Mouse (Mus musculus) heart, postnatal 10 days (tissue): Measurements from ENCODE around the gene Srxn1. TPM values are rescaled to one million over a fixed set of nuclear protein-coding genes. Genes with fewer than 3 reads are reported as not detected.
A peak's percentile ranks its signal among the peaks of the same experiment; 100 is the strongest.
"Not testable (repeated sequence)": the region's sequence is repeated elsewhere in the genome, so short reads cannot be mapped to it uniquely, and the experiment has no call there.

Source experiments
- DNase-seq, 2 experiments: peaks; one replicate each; pipeline ENCODE4 v3.0.0; 2021
- intact Hi-C: fragments of 180-260 bp; cut with DNase I; formaldehyde crosslinking; loops from one replicate; pipeline ENCODE4 v1.15.1; 2025
- total RNA-seq, 2 experiments: library from RNA; stranded (reverse); gene quantifications; 2 replicates each; pipeline ENCODE4 v1.2.3; 2021

Srxn1 gene
- 10 to 100 TPM; 11.3 to 12.1 TPM for total RNA-seq

DNA sequence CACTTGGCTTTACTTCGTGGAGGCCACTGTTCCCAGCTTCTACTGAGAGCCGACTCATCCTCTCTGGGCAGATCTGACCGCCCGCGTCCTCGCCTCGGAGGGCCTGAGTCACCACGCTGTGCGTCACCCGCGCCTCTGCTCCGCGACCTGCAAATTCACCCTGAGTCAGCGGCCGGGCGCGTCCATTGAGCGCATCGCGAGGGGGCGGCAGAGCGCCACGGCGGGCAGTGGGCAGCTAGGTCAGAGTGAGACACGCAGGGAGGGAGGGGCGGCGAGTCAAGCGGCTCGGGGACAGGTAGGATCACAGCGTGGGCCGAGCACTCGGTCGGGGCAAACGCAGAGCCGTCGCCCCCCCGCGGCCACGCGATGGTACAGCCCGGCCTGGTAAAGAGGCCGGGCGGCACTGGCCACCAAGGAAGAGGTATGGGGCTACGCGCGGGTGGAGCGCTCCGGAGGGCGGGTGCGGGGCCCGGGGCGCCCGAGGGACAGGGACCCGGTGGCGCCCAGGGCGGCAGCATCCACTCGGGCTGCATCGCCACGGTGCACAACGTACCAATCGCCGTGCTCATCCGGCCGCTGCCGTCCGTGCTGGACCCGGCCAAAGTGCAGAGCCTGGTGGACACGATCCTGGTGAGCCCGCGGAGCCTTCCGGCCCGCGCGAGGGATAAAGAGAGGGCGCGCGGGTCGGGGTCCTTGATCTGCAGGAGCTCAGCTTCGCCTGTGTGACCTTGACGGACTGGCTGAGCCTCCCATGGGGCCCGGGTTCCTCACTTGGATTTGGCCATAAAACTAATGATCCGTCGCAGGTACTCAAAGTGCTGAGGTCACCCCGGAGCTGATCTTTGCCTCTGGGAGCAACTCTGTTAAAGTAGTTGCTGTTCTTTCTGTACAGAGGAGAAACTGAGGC, at the start of gene Srxn1:
Srxn1 (plus strand) TSS at position 199 of the 907 bp plus-strand sequence.
- intact Hi-C loops = loop anchor here (2.0 to 10.0 kb wide), 2 partner anchors 77 to 161 kb away; no protein-coding TSS in a partner anchor
- DNase-seq = peak; percentile 91 to 92

DNA sequence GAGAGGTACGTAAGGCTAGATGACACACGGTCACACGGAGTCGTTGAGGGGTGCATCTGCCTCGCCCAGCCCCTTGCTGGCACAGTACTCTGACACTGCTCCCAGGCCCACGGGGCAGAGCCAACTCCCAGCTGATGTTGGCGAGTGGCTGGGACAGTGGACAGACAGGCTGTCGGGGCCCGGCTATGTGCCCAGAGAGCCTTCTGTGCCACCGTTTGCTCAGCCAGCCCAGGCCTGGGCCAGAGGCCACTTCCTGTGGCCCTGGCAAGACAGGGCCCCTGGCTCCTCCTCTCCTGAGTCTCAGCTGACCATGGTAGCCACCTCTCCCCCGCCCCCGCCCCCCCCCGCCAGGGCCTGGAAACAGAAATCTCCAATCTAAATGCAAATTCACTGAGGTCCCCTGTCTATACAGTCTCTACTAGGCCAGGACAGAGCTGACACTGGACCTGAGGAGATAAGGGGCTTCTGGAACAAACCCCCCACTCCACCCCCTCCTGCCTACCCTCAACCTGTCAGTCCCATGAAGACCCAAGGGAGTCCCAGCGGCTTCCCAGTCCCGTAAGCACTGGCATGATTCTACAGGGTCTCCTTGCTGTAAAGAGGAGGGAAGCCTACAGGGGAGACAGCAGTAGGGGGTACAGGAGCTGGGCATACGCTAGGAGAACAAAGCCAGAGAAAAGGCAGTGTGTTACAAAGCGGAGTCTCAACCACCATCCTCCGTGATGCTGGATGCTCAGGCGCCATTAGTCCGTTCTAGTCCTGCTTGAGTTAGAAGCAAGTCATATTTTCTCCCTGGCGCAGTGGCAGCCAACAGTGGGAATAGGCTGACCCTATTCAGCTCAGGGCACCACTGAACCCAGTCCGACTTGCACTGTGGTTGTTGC, 48.7 kb upstream of the Srxn1 start:
- intact Hi-C loops = no loop called here
- no peak for DNase-seq

DNA sequence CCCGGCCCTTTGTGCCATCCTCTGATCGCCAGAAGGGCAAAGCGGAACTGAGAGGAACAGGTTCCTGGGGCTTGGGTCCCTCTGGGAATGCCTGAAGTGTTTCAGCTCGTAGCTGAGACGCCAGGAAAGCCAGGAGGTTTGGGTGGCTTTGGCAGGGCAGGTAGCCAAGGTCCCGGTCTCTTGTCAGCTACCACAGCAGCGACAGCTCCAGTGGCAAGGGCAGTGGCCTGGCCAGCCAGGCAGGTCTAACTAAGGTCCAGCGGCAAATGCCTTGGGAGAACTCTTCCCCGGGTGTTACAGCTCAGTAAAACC, 48.1 kb upstream of the Srxn1 start:
- intact Hi-C loops = no loop called here
- no peak for DNase-seq

DNA sequence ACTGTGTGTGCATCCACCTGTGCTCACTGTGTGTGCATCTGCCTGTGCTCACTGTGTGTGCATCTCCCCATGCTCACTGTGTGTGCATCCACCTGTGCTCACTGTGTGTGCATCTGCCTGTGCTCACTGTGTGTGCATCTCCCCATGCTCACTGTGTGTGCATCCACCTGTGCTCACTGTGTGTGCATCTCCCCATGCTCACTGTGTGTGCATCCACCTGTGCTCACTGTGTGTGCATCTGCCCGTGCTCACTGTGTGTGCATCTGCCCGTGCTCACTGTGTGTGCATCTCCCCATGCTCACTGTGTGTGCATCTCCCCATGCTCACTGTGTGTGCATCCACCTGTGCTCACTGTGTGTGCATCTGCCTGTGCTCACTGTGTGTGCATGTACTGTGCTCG, 42.5 kb upstream of the Srxn1 start:
- DNase-seq, intact Hi-C loops: not testable (repeated sequence)

- no peak for DNase-seq
- intact Hi-C loops = no loop called here
These were observed 36.5 kb upstream of the Srxn1 start for GRCm38 (mm10) chr2:152068660-152069433.

GRCm38 (mm10) chr2:152069434-152069786, 35.9 kb upstream of the Srxn1 start:
- intact Hi-C loops = no loop called here
- DNase-seq = no peak

DNA sequence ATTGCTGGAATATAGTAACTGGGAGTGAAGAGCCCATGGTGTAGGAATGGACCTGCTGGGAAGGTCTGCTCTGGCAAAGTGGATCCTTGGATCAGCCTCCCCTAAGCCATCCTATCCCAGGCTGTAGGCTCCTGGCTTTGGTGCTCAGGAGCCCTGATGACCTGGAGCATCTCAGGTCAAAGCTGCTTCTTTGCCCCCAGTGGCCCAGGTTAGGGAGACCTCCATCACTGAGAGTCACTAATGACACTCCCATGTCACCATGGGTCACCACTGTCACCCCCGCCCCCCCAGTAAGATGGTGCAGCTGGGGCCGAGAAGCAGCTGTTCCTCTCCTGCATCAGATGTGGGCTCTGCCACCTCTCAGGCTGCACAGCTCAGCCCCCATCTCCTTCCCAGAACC, 35.4 kb upstream of the Srxn1 start:
- DNase-seq = no peak
- intact Hi-C loops = no loop called here

DNA sequence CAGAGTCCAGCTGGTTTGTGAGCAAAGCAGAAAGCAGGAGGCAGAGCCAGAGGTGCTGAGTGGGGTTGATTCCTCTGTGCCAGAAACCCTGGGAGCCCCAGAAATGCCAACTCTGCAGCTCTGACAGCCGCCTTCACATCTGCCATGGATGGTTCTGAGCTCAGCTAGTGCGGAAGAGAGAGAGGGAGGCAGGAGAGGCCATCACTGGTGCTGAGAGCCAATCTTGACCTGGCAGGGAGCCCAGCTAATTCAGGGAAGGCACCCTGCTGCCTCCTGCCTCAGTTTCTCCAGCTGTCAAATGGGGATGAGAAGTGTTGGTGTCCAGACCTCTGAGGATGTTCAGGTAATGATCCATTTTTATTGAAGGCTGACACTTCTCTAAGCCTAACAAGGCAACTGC, 30.8 kb upstream of the Srxn1 start:
- intact Hi-C loops = no loop called here
- DNase-seq = no peak

DNA sequence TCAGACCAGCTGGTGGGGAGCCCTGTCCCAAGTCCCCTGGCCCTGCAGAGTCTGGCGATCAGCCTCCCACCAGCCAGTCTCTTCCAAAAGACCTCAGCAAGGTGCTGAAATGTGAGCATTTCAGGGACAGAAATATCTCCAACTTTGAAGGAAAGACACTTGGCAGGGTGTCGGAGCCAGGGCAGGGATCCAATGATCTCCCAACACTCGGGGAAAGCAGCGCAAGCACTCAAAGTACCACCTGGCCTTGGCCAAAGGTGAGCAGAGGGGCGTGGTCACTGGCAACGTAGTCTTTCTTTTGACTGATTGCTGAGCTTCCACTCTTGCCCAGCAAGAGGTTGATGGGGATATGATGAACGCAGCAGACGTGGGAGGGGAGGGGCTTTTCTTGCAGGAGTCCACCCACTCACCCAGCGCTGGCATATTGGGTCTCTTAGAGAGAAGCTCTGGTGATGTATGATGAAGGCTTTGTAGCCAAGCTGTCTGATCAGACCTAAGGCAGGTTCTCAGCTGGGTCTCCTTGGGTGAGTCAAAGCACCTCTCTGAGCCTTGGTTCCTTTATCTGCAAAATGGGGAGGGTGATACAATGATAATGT, 29.9 kb upstream of the Srxn1 start:
- DNase-seq = no peak
- intact Hi-C loops = no loop called here

DNA sequence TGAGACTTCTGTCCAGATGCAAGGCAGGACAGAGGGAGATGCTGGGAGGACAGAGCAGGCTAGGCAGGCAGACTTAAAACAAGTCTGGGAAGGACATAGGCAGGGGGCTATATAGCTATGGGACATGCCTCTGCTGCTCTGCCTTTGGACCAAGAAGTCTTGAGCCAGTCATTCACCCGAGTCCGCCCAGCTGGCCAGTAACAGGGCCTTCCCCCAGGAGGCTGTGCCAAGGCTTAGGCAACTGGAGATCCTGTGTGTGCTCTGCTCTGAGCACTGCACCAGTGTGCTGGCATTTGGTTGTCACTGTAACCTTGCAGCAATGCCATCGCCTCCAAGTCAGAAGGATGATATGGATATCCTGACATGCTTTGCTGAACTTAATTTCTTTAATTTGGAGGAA, 28.0 kb upstream of the Srxn1 start:
- intact Hi-C loops = no loop called here
- DNase-seq = no peak

DNA sequence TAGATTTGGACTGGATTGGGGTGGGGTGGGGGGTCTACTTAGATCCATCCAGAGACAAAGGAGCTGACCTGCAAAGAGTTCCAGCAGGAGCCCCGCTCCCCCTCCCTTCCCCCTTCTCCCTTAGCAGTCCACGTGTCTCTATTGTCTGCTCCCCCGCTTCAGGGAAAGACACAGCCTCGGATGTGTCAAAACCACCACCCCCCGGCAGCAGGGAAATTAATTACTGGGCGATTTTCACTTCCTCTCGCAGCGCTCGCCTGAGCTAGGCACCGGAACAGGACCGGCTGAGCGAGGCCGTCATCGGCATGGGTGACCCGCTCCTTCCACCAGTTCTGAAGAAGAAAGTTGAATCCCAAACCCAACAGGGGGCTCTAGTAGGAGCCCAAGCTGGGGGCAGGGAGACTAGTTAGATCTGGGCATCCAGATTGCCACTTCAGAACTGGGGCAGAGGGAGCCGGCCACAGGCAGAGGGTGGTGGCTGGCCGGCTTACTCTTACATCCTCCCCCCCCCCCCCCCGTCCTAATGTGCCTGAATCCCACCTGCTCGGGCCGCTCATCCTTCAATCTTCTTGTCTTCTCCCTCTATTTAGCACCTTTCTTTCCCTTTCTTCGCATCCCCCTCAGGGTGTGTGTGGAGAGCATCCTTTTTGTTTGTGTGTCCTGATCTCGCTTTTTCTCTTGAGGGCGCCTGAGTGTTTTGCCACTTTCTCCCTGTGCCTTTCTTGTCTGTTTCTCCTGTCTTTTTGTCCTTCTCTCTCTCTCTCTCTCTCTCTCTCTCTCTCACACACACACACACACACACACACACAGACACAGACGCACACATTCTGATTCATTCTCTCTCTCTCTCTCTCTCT, 24.4 kb upstream of the Srxn1 start, which contains the start of gene Scrt2:
Scrt2 (plus strand) TSS at position 845 of the 857 bp plus-strand sequence.
- DNase-seq = peak; percentile 23 to 31
- intact Hi-C loops = no loop called here

- peak; percentile 88 to 91 for DNase-seq
- intact Hi-C loops = no loop called here
These were observed 23.5 kb upstream of the Srxn1 start for GRCm38 (mm10) chr2:152081641-152082448.

DNA sequence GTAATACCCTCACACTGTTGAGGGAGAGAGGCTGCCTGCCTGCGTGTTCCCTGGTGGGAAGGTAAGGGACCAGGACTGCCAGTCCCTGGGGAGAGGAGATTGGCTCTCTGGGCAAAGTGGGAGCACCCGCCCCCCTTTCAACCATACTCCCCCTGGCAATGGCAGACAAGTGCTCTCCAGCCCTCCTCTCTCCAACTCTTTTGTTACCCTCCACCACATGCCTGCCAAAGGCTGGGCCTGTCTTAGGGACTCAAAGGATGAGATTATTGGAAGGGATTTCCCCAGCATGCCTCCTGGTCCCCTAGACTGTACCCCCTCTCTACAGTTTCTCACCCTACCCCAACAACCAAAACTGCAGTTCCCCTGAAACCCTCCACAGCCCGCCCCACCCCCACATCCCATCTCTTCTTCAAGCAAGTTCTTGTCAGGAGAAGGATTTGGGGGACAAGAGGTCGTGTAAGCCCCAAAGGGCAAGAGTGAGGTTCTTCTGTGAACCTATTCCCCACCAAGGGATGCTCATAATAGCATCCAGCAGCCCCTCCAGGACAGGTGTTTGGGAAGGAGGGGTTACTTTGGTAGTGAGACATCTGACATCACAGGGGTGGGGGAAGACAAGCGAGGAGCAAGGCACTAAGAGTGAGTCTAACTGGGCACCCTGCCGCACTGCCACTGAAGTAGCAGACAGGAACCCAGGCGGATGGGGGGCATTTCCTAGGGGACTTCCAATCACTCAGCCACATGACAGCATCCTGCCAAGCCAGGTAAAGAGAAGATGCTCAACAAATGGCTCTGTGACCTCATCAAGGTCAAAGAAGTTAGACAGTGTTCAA, 22.6 kb upstream of the Srxn1 start:
- intact Hi-C loops = no loop called here
- no peak for DNase-seq

DNA sequence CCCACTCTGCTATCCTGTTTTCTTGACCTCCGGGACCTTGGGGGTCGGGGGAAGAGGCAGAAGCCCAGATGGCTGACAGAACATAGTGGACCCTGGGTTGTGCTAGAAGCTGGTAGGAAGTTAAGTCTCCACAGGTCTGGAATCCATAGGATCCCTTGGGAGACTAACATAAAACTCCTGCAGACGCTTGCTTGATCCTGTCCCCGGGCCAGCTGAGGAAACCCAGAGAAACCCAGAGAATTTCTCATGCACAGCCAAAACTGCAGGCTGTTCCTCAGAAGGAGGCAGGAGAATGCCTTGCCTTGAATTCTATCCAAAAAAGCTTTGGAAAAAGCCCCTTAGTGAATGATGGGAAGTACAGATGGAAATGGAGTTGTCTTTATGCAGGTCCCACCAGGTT, 21.9 kb upstream of the Srxn1 start:
- DNase-seq = no peak
- intact Hi-C loops = no loop called here

DNA sequence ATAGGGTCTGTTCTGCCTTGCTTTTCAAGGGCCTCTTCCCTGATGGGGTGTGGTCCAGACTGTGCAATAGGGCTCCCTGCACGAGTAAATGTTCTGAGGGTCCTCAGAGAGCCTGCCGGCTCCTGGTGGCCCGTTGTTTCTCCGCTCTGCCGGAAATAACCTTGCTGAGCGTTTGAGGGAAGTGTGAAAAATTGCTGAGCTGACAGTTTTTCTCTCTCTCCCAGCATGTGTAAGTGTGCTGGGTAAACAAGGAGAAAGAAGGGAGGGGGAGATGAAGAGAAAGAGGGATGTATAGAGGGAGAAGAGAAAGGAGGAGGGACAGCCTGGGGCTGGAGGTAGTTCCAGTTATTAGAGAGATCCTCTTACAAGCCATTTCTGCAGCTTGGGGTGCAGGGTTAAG, 21.0 kb upstream of the Srxn1 start:
- intact Hi-C loops = no loop called here
- no peak for DNase-seq

DNA sequence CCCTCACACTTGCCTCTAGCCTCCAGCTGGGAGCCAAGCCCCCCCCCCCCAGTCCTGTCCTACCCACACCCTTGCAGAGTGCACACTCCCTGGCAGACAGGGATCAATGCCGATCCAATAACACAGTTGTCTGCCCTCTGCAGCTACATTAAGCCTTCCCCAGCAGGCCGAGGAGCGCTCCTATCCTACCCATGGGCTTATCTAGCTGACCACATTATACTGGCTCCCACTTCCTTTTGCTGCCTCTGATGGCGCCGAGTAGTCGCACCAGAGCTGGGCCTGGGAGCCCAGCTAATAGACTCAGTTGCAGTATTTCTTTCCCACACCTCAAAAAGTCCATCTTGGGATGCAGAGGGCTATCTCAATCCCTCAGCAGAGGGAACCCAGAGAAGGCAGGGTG, 19.9 kb upstream of the Srxn1 start:
- no peak for DNase-seq
- intact Hi-C loops = loop anchor here (5.0 kb wide), 1 partner anchor 58 kb away; no protein-coding TSS in a partner anchor

- intact Hi-C loops = loop anchor here (5.0 kb wide), 1 partner anchor 59 kb away; no protein-coding TSS in a partner anchor
- DNase-seq = no peak
These were observed 18.9 kb upstream of the Srxn1 start for GRCm38 (mm10) chr2:152086451-152086850.

DNA sequence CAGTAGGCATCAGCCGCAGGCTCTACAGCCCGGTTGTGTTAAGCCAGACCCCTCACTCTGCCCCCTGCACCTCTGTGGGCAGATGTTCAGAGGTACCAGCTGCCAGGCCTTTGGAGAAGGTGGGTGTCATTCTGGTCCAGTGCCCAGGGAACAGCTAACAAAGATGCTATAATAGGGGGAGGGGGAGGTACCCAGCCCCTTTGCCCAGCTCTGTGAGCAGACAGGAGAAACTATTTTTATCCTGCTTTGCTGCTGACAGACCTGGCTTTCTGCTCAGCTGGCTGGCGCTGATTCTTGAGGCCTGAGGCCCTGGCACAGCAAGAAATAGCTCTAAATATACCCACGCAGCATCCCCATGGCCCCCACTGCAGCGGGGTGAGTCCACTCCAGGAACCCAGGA, 18.2 kb upstream of the Srxn1 start:
- intact Hi-C loops = loop anchor here (5.0 kb wide), 1 partner anchor 60 kb away; no protein-coding TSS in a partner anchor
- peak; percentile 64 to 69 for DNase-seq
